Mouse (Mus musculus) B cell, adult 2 months (primary cell): Measurements from ENCODE around the gene Gm21497.
"Not testable (repeated sequence)": the region's sequence is repeated elsewhere in the genome, so short reads cannot be mapped to it uniquely, and the experiment has no call there.

Source experiments
- DNase-seq, 2 experiments: peaks; one replicate each; pipeline ENCODE4 v3.0.0; 2022

Gm21497 gene

DNA sequence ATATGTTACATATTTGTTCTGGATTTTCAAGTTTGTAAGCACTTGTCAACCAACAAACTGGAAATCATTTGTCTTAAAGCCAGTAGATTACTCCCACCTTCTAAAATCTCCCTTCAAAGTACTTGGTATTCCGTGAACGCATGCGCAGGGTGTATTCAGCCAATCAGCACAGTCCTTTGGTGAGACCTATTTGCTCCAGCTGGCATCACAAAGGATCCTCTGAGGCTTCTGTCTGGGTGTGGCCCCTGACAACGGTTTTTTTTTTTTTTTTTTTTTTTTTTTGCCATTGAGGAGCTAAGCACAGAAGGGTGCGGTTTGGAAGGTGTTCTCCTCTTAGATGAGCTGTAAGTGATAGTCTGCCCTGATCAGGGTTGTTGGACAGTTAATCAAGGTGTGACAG lies at the start of gene Gm21497:
Gene Gm21497 (plus strand): TSS at position 301 of the 400 bp plus-strand sequence.
- DNase-seq, result not testable (repeated sequence)
